Mouse (Mus musculus) spleen, postnatal 14 days (tissue): ENCODE measurements around the gene Tesmin.

ENCODE experiments used
- DNase-seq, 2 experiments: peaks; one replicate each; pipeline ENCODE4 v3.0.0; 2021 to 2022; ENCODE audit warnings: low spot score in 2 of 2

The Tesmin gene

DNA sequence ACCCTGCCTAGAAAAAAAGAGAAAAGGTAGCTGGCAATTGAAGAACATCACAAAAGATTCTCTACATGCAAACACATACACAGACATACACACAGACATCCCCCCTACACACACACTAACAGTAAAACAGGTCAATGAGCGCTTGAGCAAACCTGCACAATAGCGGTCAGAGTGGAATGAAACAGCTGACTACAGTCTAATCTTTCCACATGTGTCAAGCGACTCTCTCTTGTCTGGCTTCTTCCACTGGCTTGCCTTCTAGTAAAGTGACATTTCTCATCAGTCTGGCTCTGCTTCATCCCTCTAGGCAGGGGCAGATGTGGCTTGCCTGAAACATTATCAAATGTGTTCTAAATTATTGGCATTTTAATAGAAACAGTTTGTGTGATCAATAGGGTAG, 5.6 kb downstream of the Tesmin start:
- no peak for DNase-seq

GRCm38 (mm10) chr19:3400057-3400456, 11.4 kb downstream of the Tesmin start:
- DNase-seq: no peak

- no peak for DNase-seq
Measured at GRCm38 (mm10) chr19:3401504-3401903, 12.8 kb downstream of the Tesmin start.

- DNase-seq: no peak
Measured at GRCm38 (mm10) chr19:3401943-3402342, 13.3 kb downstream of the Tesmin start.

DNA sequence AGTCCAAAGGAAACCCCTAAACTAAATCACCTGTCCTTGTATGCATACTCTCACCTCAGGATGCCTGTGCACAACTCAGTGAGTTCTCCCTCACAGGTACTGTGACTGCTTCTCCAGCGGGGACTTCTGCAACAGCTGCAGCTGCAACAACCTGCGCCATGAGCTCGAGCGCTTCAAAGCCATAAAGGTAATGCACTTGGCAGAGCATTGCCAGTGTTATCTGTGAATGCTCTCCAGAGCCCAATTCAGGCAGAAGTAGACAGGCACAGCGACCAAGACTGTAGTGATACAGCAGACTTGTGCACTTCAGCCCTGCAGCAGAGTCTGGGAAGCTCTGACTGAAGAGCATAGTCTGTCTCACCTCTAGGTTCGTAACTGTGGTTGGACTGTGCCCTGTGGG, 13.7 kb downstream of the Tesmin start:
- no peak for DNase-seq

GRCm38 (mm10) chr19:3404030-3404429, 15.4 kb downstream of the Tesmin start:
- DNase-seq: no peak

GRCm38 (mm10) chr19:3405531-3406281, 17.0 kb downstream of the Tesmin start:
- DNase-seq: no peak

DNA sequence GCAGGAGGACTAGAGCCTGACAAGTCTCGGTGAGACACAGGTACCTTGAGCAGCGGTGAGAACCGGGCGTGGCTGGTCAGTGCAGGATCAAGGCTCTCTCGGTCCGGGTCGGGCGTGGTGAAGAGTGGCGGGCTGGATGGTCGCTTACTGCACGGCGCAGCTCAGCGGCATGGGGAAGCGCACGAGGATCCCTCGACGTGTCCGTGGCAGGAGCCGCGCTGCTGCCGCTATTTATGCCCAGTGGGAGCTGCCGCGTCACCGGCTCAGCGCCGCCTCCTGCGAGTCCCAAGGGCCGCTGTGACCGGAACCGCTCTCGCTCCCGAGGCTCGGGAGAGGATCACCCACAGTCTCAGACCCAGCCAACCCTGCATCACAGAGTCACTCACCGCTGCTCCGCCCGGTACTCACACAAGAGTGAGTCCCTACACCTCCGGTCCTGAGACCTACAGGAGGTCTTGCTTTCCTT, 25.6 kb downstream of the Tesmin start, which contains the start of gene Gal:
Gene Gal (minus strand): TSS at position 277 of the 466 bp plus-strand sequence.
- no peak for DNase-seq

- no peak for DNase-seq
Measured at GRCm38 (mm10) chr19:3419251-3419650, 30.6 kb downstream of the Tesmin start.

- DNase-seq: no peak
Measured at GRCm38 (mm10) chr19:3422488-3422887, 33.8 kb downstream of the Tesmin start.

DNA sequence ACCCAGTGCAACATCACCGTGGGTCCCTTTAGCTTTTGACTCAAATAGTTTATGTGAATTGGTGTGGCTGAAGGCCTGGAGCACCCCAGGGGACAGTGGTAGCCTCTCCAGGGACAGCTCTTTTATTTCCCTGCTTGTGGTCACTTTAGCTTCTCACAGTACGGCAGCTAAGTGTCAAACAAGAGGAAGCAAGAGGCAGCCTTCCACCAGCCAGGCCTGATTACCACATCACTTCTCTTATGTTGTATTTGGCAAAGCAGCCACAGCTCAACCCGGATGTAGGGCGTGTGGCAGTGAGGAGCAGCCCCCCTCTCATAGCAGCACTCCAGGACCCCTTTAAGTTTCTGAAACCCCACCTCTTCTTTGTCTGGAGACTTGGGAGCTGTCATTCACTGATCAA, 34.3 kb downstream of the Tesmin start:
- no peak for DNase-seq

DNA sequence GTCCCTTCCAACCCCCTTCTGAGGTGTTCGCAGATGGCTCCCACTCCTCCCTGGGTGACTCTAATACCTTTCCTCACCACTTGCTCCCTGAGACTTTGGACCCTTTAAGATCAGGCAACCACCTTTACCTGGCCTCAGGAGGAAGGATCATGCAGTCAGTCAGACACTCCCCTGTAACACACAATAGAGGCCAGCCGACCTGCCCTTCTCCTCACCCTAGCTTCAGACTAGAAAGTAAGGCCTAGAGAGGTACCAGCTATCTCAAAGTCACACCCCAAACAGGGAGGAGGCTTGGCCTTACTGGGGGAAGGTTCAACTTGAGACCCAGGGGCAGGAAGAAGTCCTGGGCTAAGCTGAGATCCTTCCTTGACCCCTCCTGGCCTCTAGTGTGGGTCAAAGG, 35.6 kb downstream of the Tesmin start:
- no peak for DNase-seq

DNA sequence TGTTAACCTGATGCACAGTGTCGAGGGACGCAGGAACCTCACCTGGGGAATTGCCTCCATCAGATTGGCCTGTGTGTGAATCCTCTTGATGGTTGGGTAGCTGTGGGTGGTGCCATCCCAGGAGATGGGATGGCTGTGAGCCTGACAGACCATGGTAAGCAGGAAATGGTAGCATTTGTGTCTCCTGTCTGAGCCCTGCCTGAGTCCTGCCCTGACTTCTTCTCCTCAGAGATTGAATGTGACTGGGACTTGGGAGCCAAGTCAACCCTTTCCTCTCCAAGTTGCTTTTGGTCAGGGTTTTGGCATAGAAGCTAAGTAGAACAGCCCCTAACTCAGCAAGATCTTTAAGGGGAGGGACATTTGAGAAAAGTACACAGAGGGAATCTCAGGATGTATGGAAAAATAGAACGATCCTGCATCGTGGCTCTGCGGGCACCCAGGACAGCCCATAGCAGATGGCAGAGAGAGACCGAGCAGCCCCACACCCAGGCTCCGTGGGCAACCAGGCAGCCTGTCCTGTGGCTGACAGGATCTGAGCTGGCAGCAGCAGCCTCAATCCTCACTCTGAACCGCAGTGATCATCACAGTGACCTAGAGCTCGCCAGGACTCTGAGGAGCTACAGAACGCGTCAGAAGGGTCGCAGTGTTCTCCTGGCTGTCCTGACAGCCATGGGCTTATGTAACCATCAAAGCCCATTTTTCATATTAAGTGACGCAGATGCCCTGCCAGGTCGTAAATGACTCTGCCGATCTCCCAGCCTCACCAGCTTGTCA, 39.6 kb downstream of the Tesmin start:
- DNase-seq: no peak

GRCm38 (mm10) chr19:3429156-3429816, 40.6 kb downstream of the Tesmin start:
- no peak for DNase-seq

GRCm38 (mm10) chr19:3431066-3431465, 42.4 kb downstream of the Tesmin start:
- no peak for DNase-seq

GRCm38 (mm10) chr19:3431969-3432368, 43.3 kb downstream of the Tesmin start:
- DNase-seq: no peak

DNA sequence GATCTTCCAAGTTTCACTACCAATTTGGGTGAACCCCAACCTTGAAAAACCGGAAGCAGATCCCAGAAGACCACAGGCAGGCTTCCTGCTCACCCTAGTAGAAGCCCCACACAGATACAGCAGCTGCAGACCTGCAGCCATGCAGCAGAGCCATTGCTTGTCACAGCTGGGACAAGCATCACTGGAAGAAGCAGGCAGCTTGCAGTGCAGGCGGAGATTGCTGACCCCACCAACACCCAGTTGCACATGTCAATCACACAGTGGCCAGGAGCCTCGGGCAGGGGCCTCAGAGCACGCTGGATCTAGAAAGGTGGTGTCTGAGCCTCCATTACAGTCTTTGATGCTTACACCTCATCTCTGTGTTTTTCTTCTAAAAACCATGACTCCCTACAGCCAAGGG, 45.5 kb downstream of the Tesmin start:
- no peak for DNase-seq

DNA sequence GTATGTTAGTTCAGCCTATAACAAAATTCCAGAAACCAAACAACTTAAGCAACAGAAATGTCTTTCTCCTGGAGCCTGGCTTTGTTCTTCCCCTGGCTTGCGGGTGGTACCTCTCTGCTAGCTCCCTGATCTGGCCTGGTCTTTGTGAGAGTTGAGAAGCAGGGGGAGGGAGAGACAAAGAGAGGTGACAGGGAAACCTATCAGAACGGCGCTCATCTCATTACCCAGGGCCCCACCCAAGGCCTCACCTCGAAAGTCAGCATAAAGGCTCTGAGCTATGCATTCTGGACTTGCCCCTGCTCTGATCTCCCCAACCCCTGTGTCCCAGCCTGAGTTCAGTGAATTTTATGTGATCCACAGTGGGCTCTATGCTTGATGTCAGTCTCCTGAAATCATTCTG, 46.0 kb downstream of the Tesmin start:
- no peak for DNase-seq

DNA sequence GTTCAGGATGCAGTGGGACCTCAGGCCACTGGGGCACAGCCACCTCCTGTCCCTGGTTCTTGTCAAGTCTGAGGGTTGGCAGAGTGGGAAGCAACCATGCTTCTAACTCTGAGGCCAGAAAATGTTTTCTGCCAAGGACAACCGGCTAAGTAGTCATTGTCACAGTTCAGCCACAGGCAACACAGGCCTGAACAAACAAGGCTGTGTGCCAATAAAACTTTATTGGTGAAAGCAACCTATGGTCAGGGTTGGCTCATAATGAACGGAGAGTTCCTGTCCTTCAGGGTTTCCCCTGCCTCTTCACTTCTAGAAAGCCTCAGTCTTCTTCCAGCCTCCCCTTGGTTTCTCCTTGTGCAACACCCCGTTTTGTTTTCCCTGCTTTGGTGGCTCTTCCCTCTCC, 47.2 kb downstream of the Tesmin start:
- no peak for DNase-seq

DNA sequence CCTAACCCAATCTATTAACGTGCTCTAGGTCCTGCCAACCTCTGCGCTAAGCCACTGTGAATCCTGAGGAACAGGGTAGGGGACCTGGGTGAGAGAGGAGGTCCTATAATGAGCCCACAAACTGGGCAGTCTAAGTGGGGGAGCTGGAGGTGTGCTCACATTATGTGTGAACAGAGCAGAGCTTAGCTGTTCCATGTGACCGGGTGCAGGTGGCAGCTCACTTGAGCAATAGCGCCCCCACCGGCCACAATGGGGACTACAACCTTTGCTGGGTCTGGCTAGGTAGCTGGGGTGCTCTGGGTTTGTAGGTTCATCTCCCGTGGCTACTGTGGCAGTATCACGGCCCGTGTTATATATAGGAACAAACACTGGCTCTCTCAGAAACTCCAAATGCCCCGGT, 48.2 kb downstream of the Tesmin start:
- peak in 1 of 2 experiments; percentile 57 for DNase-seq

GRCm38 (mm10) chr19:3437980-3438379, 49.3 kb downstream of the Tesmin start:
- DNase-seq: no peak

- DNase-seq: no peak
Measured at GRCm38 (mm10) chr19:3440667-3441066, 52.0 kb downstream of the Tesmin start.

DNA sequence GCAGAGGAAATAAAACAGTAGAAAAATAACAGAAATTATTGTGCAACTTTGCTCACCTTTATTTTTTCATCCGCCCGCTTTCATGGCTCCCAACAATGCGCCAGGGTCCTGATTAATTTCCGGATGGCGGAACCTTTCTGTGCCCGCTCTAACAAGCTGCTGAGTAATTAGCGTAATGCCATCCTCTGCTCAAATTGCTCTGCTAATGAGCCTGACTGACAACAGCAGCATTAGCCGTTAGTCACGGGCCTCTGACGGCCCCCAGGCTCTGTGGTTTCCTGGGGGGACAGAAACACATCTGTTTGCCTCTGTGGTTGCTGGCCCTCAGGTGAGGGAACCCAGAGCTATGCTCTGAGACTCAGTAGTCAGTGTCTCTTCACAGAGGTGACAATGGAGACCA, 52.4 kb downstream of the Tesmin start:
- no peak for DNase-seq
